Mouse (Mus musculus): ENCODE measurements around the gene Anks3.

Gene Anks3

DNA sequence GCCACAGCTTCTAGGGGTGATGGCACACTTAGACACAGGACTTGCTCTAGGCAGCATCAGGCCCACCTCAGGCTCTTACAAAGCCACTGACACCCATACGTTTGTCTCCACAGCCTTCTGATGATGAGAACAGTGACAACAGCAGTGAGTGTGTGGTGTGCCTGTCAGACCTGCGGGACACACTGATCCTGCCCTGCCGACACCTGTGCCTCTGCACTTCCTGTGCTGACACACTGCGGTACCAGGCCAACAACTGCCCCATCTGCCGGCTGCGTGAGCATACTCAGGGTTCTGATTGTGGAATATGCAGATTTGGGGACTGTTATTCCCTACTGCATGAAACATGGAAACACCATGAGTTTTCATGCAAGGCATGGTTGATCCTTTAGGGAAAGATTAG lies 41.5 kb downstream of the Anks3 start:
- no peak for DNase-seq

- DNase-seq, result no peak
These were observed 43.4 kb downstream of the Anks3 start for GRCm38 (mm10) chr16:4920556-4920955.

DNA sequence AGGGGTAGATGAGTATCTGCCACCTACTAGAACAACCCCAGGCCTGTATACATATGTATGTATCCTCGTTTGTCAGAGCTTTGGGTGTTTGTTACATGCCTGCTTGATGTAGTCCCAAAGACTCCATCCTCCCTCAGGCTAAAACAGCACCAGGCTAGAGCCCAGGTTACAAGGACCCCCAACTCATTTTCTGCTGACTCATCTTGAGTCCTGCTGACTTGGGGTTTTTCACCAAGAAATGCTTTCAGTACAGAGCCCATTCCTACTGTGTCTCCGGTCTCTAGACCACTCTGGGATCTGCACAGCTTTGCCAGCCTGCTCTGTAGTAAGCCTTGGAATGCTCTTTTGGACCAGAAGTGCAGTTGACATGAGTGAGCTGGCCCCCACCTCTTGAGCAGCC lies 47.4 kb downstream of the Anks3 start:
- DNase-seq, result no peak

DNA sequence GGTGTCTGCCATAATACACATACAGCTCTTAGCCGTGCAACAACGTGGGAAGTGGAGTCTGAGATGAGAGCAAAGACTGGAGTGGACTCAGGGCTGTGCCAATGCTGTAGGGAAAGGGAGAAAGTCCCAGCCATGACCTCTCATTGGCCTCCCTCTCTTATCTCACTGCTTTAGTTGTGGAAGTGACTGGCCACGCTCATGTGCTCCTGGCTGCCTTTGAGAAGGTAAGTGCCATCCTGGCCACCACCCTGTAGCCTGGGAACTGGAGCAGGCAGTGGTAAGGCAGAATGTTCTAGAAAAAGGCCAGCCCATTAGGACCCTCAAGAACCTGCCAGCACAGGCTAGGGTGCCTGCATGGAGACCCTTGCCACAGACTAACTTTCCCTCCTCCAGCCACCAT lies 48.1 kb downstream of the Anks3 start:
- DNase-seq, result no peak

- peak; percentile 94 for DNase-seq
These were observed 49.9 kb downstream of the Anks3 start for GRCm38 (mm10) chr16:4913783-4914735.

- DNase-seq, result no peak
These were observed 50.9 kb downstream of the Anks3 start for GRCm38 (mm10) chr16:4912907-4913782.

GRCm38 (mm10) chr16:4912074-4912648 lies 51.8 kb downstream of the Anks3 start:
- peak; percentile 54 for DNase-seq

- no peak for DNase-seq
These were observed 53.2 kb downstream of the Anks3 start for GRCm38 (mm10) chr16:4910758-4911157.

GRCm38 (mm10) chr16:4909745-4910144 lies 54.3 kb downstream of the Anks3 start:
- DNase-seq, result no peak

DNA sequence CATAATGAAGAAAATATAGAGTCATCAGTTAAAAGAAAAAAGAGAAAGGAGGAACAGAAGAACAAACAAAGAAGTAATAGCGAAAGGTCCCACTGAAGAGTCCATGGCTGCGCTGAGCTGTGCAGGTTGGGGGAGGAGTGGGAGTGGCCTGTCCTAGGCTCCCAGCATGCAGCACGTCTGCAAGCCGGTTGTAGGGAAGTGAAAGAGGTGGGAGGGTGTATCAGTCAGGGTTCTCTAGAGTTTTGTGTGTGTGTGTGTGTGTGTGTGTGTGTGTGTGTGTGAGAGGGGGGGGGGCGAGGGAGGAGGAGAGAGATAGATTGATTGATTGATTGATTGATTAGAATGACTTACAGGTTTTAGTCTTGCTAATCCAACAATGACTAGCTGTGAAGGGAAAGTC lies 56.0 kb downstream of the Anks3 start:
- DNase-seq, result no peak

GRCm38 (mm10) chr16:4907386-4907785 lies 56.6 kb downstream of the Anks3 start:
- DNase-seq, result peak; percentile 68

DNA sequence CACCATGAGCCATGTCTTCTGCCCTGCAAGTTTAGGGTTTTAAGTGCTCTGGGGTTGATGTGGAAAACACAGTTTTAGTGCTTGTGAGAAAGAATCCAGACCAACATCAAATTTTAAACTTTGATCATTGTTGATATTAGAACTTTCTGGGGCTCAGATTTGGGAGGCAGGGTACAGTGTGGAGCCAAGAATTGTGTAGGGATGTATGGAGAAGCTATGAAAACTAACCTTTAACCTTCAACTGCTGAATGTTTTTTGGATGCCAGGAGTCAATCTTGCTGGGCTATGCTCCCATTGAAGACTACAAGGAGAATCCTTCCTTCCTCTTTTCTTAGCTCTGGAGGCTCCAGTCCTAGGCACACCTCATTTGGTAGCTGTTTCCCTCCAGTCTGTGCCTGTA lies 57.4 kb downstream of the Anks3 start:
- no peak for DNase-seq

DNA sequence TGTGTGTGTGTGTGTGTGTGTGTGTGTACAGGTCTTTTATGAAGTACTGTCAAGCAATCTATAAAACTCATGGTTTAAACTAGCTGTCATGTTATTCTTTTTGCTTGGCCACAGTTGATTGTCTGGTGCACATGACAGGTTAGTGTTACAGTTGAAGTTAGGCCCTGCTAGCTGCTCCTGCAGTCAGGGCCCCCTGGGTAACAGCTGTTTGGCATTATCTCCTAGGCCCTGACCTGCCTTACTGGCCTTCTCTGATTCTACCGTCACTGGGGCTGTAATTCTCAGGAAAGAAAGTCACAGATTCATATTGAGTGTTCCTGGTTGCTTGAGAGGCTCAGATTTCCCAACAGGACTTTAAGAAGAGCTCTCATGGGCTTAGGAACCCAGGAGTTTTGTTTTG lies 58.4 kb downstream of the Anks3 start:
- no peak for DNase-seq

GRCm38 (mm10) chr16:4904878-4905277 lies 59.1 kb downstream of the Anks3 start:
- no peak for DNase-seq

- DNase-seq, result peak; percentile 57
These were observed 60.4 kb downstream of the Anks3 start for GRCm38 (mm10) chr16:4903491-4904102.

GRCm38 (mm10) chr16:4902390-4902789 lies 61.6 kb downstream of the Anks3 start:
- no peak for DNase-seq

GRCm38 (mm10) chr16:4901167-4901566 lies 62.8 kb downstream of the Anks3 start:
- DNase-seq, result peak; percentile 84

- DNase-seq, result no peak
These were observed 64.3 kb downstream of the Anks3 start for GRCm38 (mm10) chr16:4899711-4900110.

- no peak for DNase-seq
These were observed 65.1 kb downstream of the Anks3 start for GRCm38 (mm10) chr16:4898881-4899280.

- no peak for DNase-seq
These were observed 66.8 kb downstream of the Anks3 start for GRCm38 (mm10) chr16:4897146-4897730.

DNA sequence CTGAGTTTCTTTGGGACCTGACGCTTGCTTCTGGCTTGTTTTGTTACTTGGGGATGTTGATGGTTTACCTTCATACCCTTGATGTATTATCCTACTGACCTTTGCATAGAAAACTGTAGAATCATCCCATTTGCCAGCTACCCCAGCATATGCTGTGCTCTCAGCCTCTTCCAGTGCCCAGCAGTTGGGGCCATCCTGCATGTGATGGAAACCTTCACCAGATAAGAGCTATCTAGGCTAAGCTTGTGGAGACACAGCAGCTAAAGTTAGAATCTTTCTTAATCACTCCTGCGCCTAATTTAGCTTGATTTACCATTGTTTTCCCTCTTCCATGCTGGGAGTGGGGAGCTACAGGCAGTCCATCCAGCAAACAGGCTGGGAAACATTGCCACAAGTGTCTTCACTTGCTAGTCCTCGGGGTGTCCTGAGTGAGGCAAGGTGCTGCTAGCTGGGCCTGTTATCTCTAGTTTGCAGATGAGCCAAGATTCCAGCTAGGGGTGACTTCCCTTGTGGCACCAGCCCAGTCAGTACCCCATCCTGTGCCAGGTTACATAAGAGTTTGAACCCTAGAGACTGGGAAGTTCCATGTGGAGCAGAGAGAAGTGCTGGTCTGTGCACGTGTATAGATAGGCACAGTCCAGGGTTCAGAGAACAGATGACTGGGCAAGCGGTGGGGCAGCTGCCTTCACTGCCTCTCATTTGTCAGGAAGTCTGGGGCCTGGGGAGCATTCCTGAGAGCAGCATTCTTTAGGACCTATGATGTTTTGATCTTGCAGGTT lies 67.6 kb downstream of the Anks3 start:
- DNase-seq, result peak; percentile 96

Data from kidney, adult 9 months (tissue).